Mouse (Mus musculus): ENCODE results near the gene Zfp867. TPM values are rescaled to one million over a fixed set of nuclear protein-coding genes. Genes with fewer than 3 reads are reported as not detected.

Zfp867 gene
- polyA plus RNA-seq, 1 experiment, result 0.61 TPM

- peak; percentile 22 for DNase-seq
- H3K4me3 ChIP-seq (ENCODE audit: insufficient read depth, low read depth, low read length), result no peak overlapping the region
- H3K27me3 ChIP-seq (replicated peaks; ENCODE audit: control insufficient read depth, insufficient read depth, low read length), result no peaks in the 10 kb centered on the region
- no peaks in the 10 kb centered on the region for H3K36me3 ChIP-seq (ENCODE audit: control insufficient read depth, insufficient read depth, low read length)
- no peaks in the 10 kb centered on the region; the same call in 1 of the 2 replicates for H3K4me1 ChIP-seq (ENCODE audit: control insufficient read depth, insufficient read depth, low read length)
- H3K27ac ChIP-seq (ENCODE audit: insufficient read depth, low read depth, low read length), result no peak overlapping the region
- 70% methylated on average over 10 of the region's 10 CpGs for WGBS
- TF ChIP-seq CTCF (conservative IDR thresholded peaks at IDR 0.05; ENCODE audit: insufficient read depth, insufficient read length, low read depth, low read length) (no peak), POLR2A (IDR thresholded peaks at IDR 0.05; ENCODE audit: low read depth, low read length) (no peak)
Observed at GRCm38 (mm10) chr11:59512733-59513132, 40.5 kb upstream of the Zfp867 start.

GRCm38 (mm10) chr11:59511558-59511957 lies 39.3 kb upstream of the Zfp867 start:
- Histone ChIP-seq H3K4me3 (ENCODE audit: insufficient read depth, low read depth, low read length) (no peak overlapping the region), H3K4me1 (ENCODE audit: control insufficient read depth, insufficient read depth, low read length) (no peaks in the 10 kb centered on the region; the same call in 1 of the 2 replicates), H3K36me3 (ENCODE audit: control insufficient read depth, insufficient read depth, low read length) (no peaks in the 10 kb centered on the region), H3K27ac (ENCODE audit: insufficient read depth, low read depth, low read length) (no peak overlapping the region), H3K27me3 (replicated peaks; ENCODE audit: control insufficient read depth, insufficient read depth, low read length) (no peaks in the 10 kb centered on the region)
- DNase-seq, result no peak
- 67% methylated on average over 1 of the region's 1 CpGs for WGBS
- TF ChIP-seq CTCF (conservative IDR thresholded peaks at IDR 0.05; ENCODE audit: insufficient read depth, insufficient read length, low read depth, low read length) (no peak), POLR2A (IDR thresholded peaks at IDR 0.05; ENCODE audit: low read depth, low read length) (no peak)

- H3K4me3 ChIP-seq (ENCODE audit: insufficient read depth, low read depth, low read length), result peak overlapping the region; percentile 87
- WGBS, result 2% methylated on average over 14 of the region's 14 CpGs
- no peak for TF ChIP-seq CTCF (conservative IDR thresholded peaks at IDR 0.05; ENCODE audit: insufficient read depth, insufficient read length, low read depth, low read length)
- no peak for TF ChIP-seq POLR2A (IDR thresholded peaks at IDR 0.05; ENCODE audit: low read depth, low read length)
- H3K27ac ChIP-seq (ENCODE audit: insufficient read depth, low read depth, low read length), result 0 out of 2 replicates have a peak overlapping the region, but pooled peaks have one; percentile 1
- peaks cover 2% of the 10 kb centered on the region for H3K36me3 ChIP-seq (ENCODE audit: control insufficient read depth, insufficient read depth, low read length)
- no peaks in the 10 kb centered on the region; the same call in 1 of the 2 replicates for H3K4me1 ChIP-seq (ENCODE audit: control insufficient read depth, insufficient read depth, low read length)
- no peaks in the 10 kb centered on the region for H3K27me3 ChIP-seq (replicated peaks; ENCODE audit: control insufficient read depth, insufficient read depth, low read length)
- no peak for DNase-seq
Observed at GRCm38 (mm10) chr11:59506713-59507074, 34.4 kb upstream of the Zfp867 start.

- peak overlapping the region; percentile 51 for H3K27ac ChIP-seq (ENCODE audit: insufficient read depth, low read depth, low read length)
- H3K4me1 ChIP-seq (ENCODE audit: control insufficient read depth, insufficient read depth, low read length), result no peaks in the 10 kb centered on the region; the same call in 1 of the 2 replicates
- peak; percentile 93 for DNase-seq
- WGBS, result under 1% methylated on average over 71 of the region's 71 CpGs
- H3K27me3 ChIP-seq (replicated peaks; ENCODE audit: control insufficient read depth, insufficient read depth, low read length), result no peaks in the 10 kb centered on the region
- H3K4me3 ChIP-seq (ENCODE audit: insufficient read depth, low read depth, low read length), result peak overlapping the region; percentile 87
- peak; percentile 44 for TF ChIP-seq POLR2A (IDR thresholded peaks at IDR 0.05; ENCODE audit: low read depth, low read length)
- no peak for TF ChIP-seq CTCF (conservative IDR thresholded peaks at IDR 0.05; ENCODE audit: insufficient read depth, insufficient read length, low read depth, low read length)
- H3K36me3 ChIP-seq (ENCODE audit: control insufficient read depth, insufficient read depth, low read length), result peaks cover 2% of the 10 kb centered on the region
Observed at GRCm38 (mm10) chr11:59505839-59506712, 33.8 kb upstream of the Zfp867 start.

- no peaks in the 10 kb centered on the region for H3K27me3 ChIP-seq (replicated peaks; ENCODE audit: control insufficient read depth, insufficient read depth, low read length)
- peaks cover 2% of the 10 kb centered on the region for H3K36me3 ChIP-seq (ENCODE audit: control insufficient read depth, insufficient read depth, low read length)
- 1% methylated on average over 21 of the region's 21 CpGs for WGBS
- peak; percentile 75 for DNase-seq
- no peaks in the 10 kb centered on the region; the same call in 1 of the 2 replicates for H3K4me1 ChIP-seq (ENCODE audit: control insufficient read depth, insufficient read depth, low read length)
- H3K4me3 ChIP-seq (ENCODE audit: insufficient read depth, low read depth, low read length), result peak overlapping the region; percentile 87
- H3K27ac ChIP-seq (ENCODE audit: insufficient read depth, low read depth, low read length), result peak overlapping the region; percentile 51
- TF ChIP-seq CTCF (conservative IDR thresholded peaks at IDR 0.05; ENCODE audit: insufficient read depth, insufficient read length, low read depth, low read length), result no peak
- no peak for TF ChIP-seq POLR2A (IDR thresholded peaks at IDR 0.05; ENCODE audit: low read depth, low read length)
Observed at GRCm38 (mm10) chr11:59505351-59505838, 33.1 kb upstream of the Zfp867 start.

GRCm38 (mm10) chr11:59501978-59502700 lies 29.9 kb upstream of the Zfp867 start:
- H3K4me1 ChIP-seq (ENCODE audit: control insufficient read depth, insufficient read depth, low read length), result no peaks in the 10 kb centered on the region
- TF ChIP-seq POLR2A (IDR thresholded peaks at IDR 0.05; ENCODE audit: low read depth, low read length) (no peak), CTCF (conservative IDR thresholded peaks at IDR 0.05; ENCODE audit: insufficient read depth, insufficient read length, low read depth, low read length) (no peak)
- WGBS, result 95% methylated on average over 5 of the region's 5 CpGs
- no peak overlapping the region for H3K27ac ChIP-seq (ENCODE audit: insufficient read depth, low read depth, low read length)
- peaks cover 4% of the 10 kb centered on the region for H3K36me3 ChIP-seq (ENCODE audit: control insufficient read depth, insufficient read depth, low read length)
- no peaks in the 10 kb centered on the region for H3K27me3 ChIP-seq (replicated peaks; ENCODE audit: control insufficient read depth, insufficient read depth, low read length)
- H3K4me3 ChIP-seq (ENCODE audit: insufficient read depth, low read depth, low read length), result no peak overlapping the region
- no peak for DNase-seq
